Mouse (Mus musculus) G1E (cell line): Measurements from ENCODE around the gene Spata31d1d.

Source experiments
- CTCF ChIP-seq: IDR thresholded peaks from 2 replicates; pipeline ENCODE4 v1.5.1; 2012; ENCODE audit warnings: low read depth, low read length, inconsistent platforms, mixed read lengths
- GATA1 ChIP-seq: IDR thresholded peaks from 2 replicates; pipeline ENCODE4 v1.6.1; 2012; ENCODE audit warnings: borderline replicate concordance, low read length, inconsistent platforms, mixed read lengths
- GATA2 ChIP-seq: IDR thresholded peaks from 2 replicates; pipeline ENCODE4 v1.6.1; 2012; ENCODE audit warnings: low read depth, low read length, inconsistent platforms, borderline replicate concordance
- TAL1 ChIP-seq: conservative IDR thresholded peaks from 2 replicates; pipeline ENCODE4 v1.6.1; 2012; ENCODE audit warnings: low read depth, low read length, inconsistent platforms, mixed read lengths

- TF ChIP-seq CTCF = no peak
- 0 out of 2 replicates have a peak, but pooled peaks have one; percentile 16 for TF ChIP-seq TAL1
- no peak for TF ChIP-seq GATA2
- no peak for TF ChIP-seq GATA1
Observed at GRCm38 (mm10) chr13:59719475-59719874, 12.1 kb downstream of the Spata31d1d start.
